Mouse (Mus musculus) adrenal gland, adult 2 months (tissue): ENCODE measurements around the gene Ccnjl. TPM values are rescaled to one million over a fixed set of nuclear protein-coding genes. Genes with fewer than 3 reads are reported as not detected.

Source experiments
- DNase-seq: peaks from one replicate; pipeline ENCODE4 v3.0.0; 2021
- long read RNA-seq: library from polyadenylated mRNA; stranded (forward); transcript quantifications from one replicate; pipeline ENCODE4 v2.0.0, GENCODE M21; 2021
- polyA plus RNA-seq: library from polyadenylated mRNA; depleted of rRNA; stranded (reverse); fragments of >200 nt; gene quantifications from 2 replicates; pipeline ENCODE4 v1.2.3, GENCODE M21; 2012; rRNA removed
- total RNA-seq, 2 experiments: library from RNA; stranded (reverse); gene quantifications; 2 replicates each; pipeline ENCODE4 v1.2.3; 2021

Ccnjl gene
- total RNA-seq (1 to 10 TPM; 2.0 to 2.4 TPM), polyA plus RNA-seq (3.1 and 3.2 TPM in 2 replicates)
- long read RNA-seq, partial matches to known transcripts, result 0 of 4 reads
- long read RNA-seq, other reads (novel, unspliced or antisense), result 1 of 4 reads

GRCm38 (mm10) chr11:43528683-43529499 lies at the start of gene Ccnjl:
Gene Ccnjl, plus strand, starts transcription at chr11:43528784.
- peak; percentile 82 for DNase-seq

DNA sequence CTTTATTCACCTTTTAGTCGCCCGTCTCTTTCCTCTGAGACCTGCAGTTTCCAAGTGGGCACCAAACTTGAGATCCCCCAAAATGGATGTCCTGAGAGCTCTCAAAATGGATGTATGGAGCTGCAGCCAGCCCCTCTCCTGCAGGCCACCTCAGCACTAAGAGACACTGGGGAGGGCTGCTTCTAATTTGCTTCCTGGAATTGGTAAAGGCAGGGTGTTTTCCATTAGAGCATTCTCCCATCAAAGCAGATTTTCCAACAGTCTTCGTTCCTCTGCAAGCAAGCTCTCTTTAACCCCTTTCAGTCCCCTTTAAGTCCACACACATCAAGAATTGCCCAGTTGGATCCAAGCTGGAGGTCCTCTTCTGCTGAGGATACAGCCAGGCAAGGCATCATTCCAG lies 49.2 kb upstream of the Ccnjl start:
- no peak for DNase-seq

GRCm38 (mm10) chr11:43480561-43480960 lies 48.0 kb upstream of the Ccnjl start:
- DNase-seq, result no peak

GRCm38 (mm10) chr11:43481672-43482522 lies 46.7 kb upstream of the Ccnjl start:
- DNase-seq, result no peak

DNA sequence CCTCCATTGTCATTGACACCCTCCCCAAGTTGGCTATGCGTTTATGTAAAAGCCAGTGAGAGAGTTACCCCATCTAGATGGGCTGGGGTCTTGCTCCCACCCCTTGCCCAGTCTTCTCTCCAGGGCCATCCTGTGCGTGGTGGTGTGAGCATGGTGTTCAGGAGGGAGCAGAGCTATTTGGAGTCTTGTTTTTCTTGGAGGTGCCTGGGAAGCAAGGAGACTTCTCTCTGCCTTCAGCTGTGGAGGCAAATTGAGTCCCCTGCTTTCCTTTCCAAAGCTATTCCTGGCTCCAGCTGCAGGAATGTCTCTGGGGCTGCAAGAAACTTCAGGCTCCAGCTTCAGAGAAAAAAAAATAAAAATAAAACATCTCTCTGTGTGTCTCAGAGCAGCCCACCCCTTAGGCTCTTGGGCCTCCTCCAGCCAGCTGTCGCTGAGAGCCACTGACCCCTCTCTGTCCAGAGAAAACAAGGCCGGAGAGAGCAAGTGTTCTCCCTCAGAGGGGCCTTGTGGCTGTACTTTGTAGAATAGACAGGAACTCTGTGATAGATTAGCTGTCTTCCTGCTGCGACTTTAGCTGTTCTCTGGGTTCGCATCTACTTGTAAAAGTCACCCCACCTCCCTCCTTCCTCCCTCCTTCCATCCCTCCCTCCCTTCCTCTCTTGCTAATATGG lies 45.3 kb upstream of the Ccnjl start:
- peak; percentile 18 for DNase-seq

DNA sequence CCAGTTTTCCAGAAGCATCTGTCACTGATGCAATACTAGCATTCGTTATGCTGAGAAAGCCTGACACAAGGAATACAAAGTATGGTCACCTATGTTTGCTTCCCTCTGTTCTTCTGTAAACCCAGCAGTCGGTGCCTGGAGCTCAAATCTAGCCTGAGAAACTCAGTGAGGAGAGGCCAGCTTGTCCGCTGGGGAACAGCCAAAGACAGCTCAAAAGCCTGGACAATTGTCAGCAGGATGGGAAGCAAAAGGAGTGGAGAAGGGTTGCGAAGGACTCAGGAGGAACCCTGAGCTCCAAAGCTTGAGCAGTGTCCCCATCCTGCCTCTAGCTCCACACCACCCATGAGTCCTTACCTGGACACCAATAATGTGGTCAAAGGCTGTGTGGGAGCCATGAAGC lies 44.5 kb upstream of the Ccnjl start:
- DNase-seq, result no peak

DNA sequence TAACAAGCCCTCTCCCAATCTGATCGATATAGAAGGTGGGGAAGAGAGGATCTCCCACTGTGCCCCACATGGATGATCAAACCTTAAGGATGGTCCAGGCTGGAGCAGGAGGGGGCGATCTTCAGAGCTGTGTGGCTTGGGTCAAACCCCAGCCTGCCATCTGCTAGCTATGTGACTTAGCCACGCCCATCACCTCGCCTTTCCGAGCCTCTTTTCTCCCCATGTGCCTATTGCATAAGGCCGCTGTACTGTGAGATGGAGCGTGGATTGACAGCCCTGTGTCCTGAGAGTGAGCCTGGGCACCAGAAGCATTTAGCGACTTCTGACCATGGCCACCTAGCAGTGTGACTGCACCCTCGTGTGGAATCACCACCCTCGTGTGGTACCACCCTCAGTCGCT lies 43.9 kb upstream of the Ccnjl start:
- DNase-seq, result no peak

GRCm38 (mm10) chr11:43485855-43486254 lies 42.7 kb upstream of the Ccnjl start:
- DNase-seq, result no peak

- DNase-seq, result peak; percentile 76
These were observed 35.9 kb upstream of the Ccnjl start for GRCm38 (mm10) chr11:43492663-43493062.

DNA sequence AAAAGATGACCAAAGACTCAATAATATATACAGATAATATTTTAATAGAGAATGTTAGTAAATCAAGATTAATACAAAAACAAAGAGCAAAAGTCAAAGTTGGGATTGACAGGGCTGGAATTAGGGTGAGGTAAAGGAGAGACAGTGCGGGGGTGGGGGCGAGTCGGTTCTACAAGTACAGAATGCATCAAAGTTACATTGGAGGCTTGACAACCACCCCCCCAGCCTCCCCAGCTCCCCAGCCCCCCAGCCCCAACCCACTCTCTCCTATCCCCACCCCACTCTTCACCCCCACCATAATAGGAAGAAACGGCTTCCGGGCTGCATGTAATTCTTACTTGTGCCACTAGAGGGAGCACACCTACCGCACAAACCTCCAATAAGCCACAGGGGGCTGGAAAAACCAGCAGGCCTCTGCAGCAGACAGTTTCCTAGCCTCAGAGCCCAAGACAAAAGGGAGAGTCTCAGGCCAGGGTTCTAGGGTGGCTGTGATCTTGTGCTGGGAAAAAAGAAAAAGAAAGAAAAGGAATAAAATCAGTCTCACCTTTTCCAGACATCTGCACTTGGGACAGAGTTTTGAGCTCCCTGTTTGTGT lies 34.7 kb upstream of the Ccnjl start:
- DNase-seq, result peak; percentile 55

DNA sequence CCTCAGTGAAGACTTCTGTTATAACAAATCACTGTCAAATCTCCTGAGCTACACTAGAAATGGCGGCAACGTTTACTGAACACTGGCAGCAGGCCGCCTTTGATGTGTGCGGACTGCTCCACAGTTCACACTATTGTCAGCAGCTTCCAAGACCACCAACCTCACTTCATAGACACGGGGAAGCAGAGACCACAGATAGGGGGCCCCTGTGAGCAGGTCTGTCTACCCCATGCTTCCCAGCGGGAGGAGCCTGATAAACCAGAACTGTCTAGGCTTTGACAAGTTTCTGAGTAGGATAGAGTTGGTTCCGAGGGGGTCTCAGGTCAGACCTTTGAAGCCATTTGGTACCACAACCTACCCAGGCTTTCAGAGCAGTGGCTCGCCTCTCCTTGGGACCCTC lies 33.5 kb upstream of the Ccnjl start:
- DNase-seq, result no peak

DNA sequence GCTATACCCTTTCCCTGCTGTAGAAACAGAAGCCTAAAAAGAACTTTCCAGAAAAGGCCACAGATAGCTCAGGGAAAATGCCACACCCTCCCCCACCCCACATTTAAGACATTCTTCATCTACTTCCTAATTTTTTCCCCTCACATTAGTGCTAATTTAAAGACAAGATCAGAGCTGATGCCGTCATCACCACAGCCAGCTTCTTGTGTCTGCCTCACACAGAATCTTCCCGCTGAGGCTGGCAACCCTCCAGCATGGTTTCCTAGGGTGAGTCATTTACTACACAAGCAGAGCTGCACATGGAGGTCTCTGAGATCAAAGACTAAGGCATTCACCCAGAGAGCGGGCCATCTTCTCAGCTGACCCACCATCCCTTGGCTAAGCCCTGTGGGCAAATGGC lies 33.1 kb upstream of the Ccnjl start:
- DNase-seq, result peak; percentile 91

GRCm38 (mm10) chr11:43501256-43501655 lies 27.3 kb upstream of the Ccnjl start:
- no peak for DNase-seq

GRCm38 (mm10) chr11:43505188-43505587 lies 23.4 kb upstream of the Ccnjl start:
- DNase-seq, result no peak

GRCm38 (mm10) chr11:43507976-43508375 lies 20.6 kb upstream of the Ccnjl start:
- DNase-seq, result no peak

DNA sequence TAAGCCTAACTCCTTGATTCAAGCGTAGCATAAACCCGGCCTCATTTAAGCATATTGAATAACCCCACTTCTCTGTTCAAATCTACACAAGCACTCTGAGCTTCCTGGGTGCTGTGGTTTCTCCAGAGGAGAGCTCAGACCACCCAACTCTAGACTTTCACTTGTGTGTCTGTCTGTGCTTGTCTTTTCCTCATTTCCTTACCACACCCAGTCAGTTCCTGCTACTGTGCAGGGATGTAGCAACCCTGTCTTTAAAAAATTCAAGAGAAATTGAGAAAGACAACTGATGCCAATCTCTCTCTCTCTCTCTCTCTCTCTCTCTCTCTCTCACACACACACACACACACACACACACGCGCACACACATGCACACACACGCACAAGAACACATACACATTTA lies 18.7 kb upstream of the Ccnjl start:
- DNase-seq, result no peak

- DNase-seq, result no peak
These were observed 15.9 kb upstream of the Ccnjl start for GRCm38 (mm10) chr11:43512661-43513190.

DNA sequence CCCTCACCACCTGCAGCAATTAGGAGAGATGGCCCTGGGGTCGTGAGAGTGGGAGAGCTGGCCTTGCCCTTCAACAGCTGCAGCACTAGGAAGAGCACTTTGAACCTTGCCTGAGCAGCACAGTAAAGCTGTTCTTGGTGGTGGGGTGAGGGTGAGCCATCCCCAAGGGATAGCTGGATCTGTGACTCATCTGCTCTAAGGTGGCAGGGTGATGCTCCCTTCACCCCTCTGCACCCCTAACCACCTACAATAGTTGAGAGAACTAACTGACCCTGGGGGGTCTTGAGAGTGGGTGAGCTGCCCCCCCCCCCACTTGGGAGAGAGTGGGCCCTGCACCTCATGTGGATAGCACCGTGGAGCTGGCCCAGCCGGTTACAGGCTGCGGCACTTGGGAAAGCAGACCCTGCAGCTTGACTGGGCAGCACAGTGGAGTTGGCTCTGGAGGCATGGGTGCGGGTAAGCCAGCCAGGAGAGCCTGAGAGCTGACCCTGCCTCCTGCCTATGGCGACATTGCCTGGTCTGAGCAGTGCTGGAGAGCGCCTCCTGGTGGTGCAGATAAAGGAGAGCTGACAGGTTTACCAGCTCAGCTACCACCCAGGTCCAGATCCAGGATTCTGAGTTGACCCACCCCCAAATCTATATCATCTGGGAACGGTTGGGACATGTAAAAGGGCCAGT lies 12.1 kb upstream of the Ccnjl start:
- DNase-seq, result peak; percentile 43

DNA sequence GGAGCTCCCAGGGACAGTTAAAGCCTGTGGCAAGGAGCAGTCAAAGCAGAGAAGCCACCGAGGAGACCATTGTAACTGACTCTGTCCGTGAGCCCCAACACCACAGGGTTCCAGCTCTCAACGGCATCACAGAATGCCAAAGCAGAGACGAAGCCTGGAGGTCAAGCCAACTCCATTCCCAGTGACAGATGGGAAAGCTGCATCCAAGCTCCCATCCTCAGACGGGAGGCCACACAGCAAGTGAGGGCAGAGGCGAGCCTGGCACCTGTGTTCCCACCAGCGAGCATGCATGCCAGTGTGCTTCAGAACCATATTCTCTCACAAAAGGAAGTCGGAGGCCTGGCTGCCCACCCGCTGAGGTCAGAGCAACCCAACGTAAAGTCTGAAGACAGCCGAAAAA lies 10.9 kb upstream of the Ccnjl start:
- DNase-seq, result no peak

DNA sequence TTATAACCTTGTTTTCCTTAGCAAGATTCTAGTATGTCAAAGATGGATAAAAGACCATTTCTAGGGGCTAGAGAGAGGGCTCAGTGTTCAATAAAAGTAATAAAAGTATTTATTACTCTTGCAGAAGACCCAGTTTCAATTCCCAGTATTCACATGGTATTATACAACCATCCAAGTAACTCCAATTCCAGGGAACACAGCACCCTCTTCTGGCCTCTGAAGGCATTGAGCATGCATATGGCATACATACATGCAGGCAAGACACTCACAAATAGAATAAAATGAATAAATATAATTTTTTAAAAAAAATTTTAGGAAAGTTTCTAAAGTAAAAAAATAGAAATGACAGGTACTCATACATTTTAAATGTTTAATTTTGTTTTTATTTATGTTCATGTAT lies 10.5 kb upstream of the Ccnjl start:
- DNase-seq, result no peak

DNA sequence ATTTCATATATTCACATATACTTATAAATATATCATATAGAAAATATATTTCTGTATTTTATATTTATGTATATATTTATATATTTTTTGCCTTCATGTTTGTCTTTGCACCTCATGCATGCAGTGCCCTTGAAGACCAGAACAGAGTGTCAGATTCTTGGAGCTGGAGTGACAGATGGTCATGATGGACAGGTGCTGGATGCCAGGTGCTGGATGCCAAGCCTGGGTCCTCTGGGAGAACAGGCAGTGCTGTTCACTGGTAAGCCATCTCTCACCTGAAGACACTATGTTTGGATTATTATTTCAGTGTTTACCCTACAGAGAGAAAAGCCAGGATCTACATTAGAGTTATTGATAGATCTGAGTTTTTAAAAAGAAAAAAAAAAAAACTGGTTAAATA lies 9.8 kb upstream of the Ccnjl start:
- no peak for DNase-seq
